Mouse (Mus musculus) hematopoietic stem cell, adult 5-6 weeks (primary cell): ENCODE data around the gene Rps6kl1. TPM values are rescaled to one million over a fixed set of nuclear protein-coding genes. Genes with fewer than 3 reads are reported as not detected.

Experiments
- ATAC-seq, 2 experiments: fragments of 125-278 bp in 1 of 2; replicated peaks in 1 of 2; 2 replicates each; pipeline ENCODE4 v1.8.0; 2016 to 2017; ENCODE audit warnings: inconsistent platforms in 2 of 2, mild to moderate bottlenecking in 2 of 2, moderate number of reproducible peaks in 2 of 2, low read depth in 1 of 2, moderate TSS enrichment in 1 of 2; ENCODE audit not compliant: low FRiP score in 2 of 2, poor library complexity in 2 of 2, severe bottlenecking in 2 of 2, insufficient read depth in 1 of 2, low TSS enrichment in 1 of 2
- total RNA-seq: library from RNA; stranded (forward); fragments of 172-1452, 232-1000 nt; gene quantifications from 2 replicates; pipeline ENCODE4 v1.2.3, GENCODE M21; 2017

The Rps6kl1 gene
- total RNA-seq, 1 experiment from 2014 or later = not detected

GRCm38 (mm10) chr12:85177740-85178239 lies 26.7 kb upstream of the Rps6kl1 start, which contains the start of gene Pgf:
Gene Pgf (minus strand): TSS chr12:85177790.
- ATAC-seq = peak; percentile 30 to 46; a peak in 3 of 4 replicates

GRCm38 (mm10) chr12:85176846-85177523 lies 25.9 kb upstream of the Rps6kl1 start:
- ATAC-seq = peak; percentile 79 to 83

GRCm38 (mm10) chr12:85175926-85176845 lies 25.1 kb upstream of the Rps6kl1 start:
- ATAC-seq = no peak

- no peak for ATAC-seq
These were observed 24.1 kb upstream of the Rps6kl1 start for GRCm38 (mm10) chr12:85175087-85175675.

GRCm38 (mm10) chr12:85174016-85174415 lies 23.0 kb upstream of the Rps6kl1 start:
- no peak for ATAC-seq

- no peak for ATAC-seq
These were observed 19.9 kb upstream of the Rps6kl1 start for GRCm38 (mm10) chr12:85170948-85171307.

GRCm38 (mm10) chr12:85170284-85170947 lies 19.4 kb upstream of the Rps6kl1 start:
- no peak for ATAC-seq

- no peak for ATAC-seq
These were observed 18.8 kb upstream of the Rps6kl1 start for GRCm38 (mm10) chr12:85169877-85170276.

- peak; percentile 73 to 85; a peak in 3 of 4 replicates for ATAC-seq
These were observed 18.2 kb upstream of the Rps6kl1 start for GRCm38 (mm10) chr12:85169117-85169858.

- no peak for ATAC-seq
These were observed 15.6 kb upstream of the Rps6kl1 start for GRCm38 (mm10) chr12:85166631-85167030.

- ATAC-seq = no peak
These were observed 13.9 kb upstream of the Rps6kl1 start for GRCm38 (mm10) chr12:85164996-85165395.

GRCm38 (mm10) chr12:85159592-85159991 lies 8.5 kb upstream of the Rps6kl1 start:
- no peak for ATAC-seq

- ATAC-seq = no peak
These were observed 7.7 kb upstream of the Rps6kl1 start for GRCm38 (mm10) chr12:85158801-85159200.

GRCm38 (mm10) chr12:85157797-85158460 lies 6.9 kb upstream of the Rps6kl1 start:
- no peak for ATAC-seq

GRCm38 (mm10) chr12:85156324-85156723 lies 5.3 kb upstream of the Rps6kl1 start:
- no peak for ATAC-seq

GRCm38 (mm10) chr12:85153011-85153410 lies 1.9 kb upstream of the Rps6kl1 start:
- ATAC-seq = no peak; a peak in 1 of 4 replicates
